Mouse (Mus musculus) megakaryocyte, embryonic 14.5 days (primary cell): ENCODE measurements around the gene Mapkapk2. TPM values are rescaled to one million over a fixed set of nuclear protein-coding genes. Genes with fewer than 3 reads are reported as not detected.

Source experiments
- H3K27me3 ChIP-seq: replicated peaks from 2 replicates; pipeline ENCODE3; 2012; ENCODE audit warnings: inconsistent platforms
- H3K36me3 ChIP-seq: replicated peaks from 2 replicates; pipeline ENCODE3; 2012; ENCODE audit warnings: low read length, inconsistent platforms, mixed read lengths
- H3K4me1 ChIP-seq: 2 replicates; pipeline ENCODE4 v1.6.1; 2012; ENCODE audit warnings: inconsistent platforms
- H3K4me3 ChIP-seq: replicated peaks from 2 replicates; pipeline ENCODE3; 2012; ENCODE audit warnings: moderate library complexity, mild to moderate bottlenecking, inconsistent platforms
- H3K9me3 ChIP-seq: 2 replicates; pipeline ENCODE4 v1.6.1; 2012; ENCODE audit warnings: inconsistent platforms
- FLI1 ChIP-seq: IDR thresholded peaks from 2 replicates; pipeline ENCODE4 v1.6.1; 2012; ENCODE audit warnings: low read length, inconsistent platforms, mixed read lengths
- GATA1 ChIP-seq: IDR thresholded peaks from 3 replicates; pipeline ENCODE4 v1.6.1; 2012; ENCODE audit warnings: mixed read lengths, low read length, inconsistent platforms, borderline replicate concordance
- polyA plus RNA-seq: library from polyadenylated mRNA; stranded (reverse); fragments of >175 nt; gene quantifications from 2 replicates; pipeline ENCODE4 v1.2.3, GENCODE M21; 2012; ENCODE audit warnings: low replicate concordance; ENCODE audit not compliant: insufficient read depth

The Mapkapk2 gene
- polyA plus RNA-seq, 1 experiment = 178 TPM

DNA sequence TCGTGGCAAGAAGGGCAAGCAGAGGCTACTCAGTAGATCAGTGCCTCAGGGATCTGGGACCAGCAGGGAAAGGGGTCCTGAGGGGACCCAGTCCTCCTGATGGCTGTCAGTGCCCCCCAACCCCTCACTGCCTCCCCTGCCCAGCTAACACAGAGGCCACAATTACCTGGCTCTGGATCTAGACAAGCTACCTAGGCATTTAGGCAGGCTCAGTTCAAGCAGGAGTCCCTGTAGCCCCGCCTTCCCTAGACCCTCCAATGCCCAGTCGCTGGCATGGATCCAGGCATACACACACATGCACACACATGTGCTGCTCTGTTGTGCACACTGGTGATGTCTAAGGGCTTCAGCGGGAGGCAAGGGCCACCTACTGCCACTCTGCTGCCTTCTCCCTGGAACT lies 43.4 kb downstream of the Mapkapk2 start:
- Histone ChIP-seq H3K27me3 (no peaks in the 10 kb centered on the region), H3K4me3 (peak overlapping the region; percentile 35), H3K36me3 (peaks cover 96% of the 10 kb centered on the region), H3K4me1 (peaks cover 74% of the 10 kb centered on the region), H3K9me3 (no peaks in the 10 kb centered on the region)
- TF ChIP-seq FLI1 (no peak), GATA1 (no peak)

DNA sequence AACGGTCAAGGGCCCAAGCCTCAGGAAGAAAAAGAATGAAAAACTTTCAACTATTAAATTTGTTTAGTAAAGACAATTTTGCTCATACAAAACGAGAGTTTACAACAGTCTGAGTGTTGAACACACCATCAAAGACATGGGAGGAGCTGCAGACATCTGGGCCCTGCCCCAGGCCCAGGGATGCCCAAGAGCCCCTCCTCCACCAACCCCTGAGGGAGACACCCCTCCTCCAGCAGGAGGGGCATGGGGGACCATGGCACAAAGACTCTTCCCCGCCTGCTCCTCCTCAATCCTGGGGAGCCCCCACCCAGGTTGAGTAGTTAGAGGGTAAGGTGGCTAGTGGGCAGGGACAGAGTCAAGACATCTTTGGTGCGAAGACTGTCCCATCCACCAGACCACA lies 44.0 kb downstream of the Mapkapk2 start:
- Histone ChIP-seq H3K36me3 (peaks cover 96% of the 10 kb centered on the region), H3K4me3 (no peak overlapping the region), H3K4me1 (peaks cover 73% of the 10 kb centered on the region), H3K27me3 (no peaks in the 10 kb centered on the region), H3K9me3 (no peaks in the 10 kb centered on the region)
- TF ChIP-seq FLI1 (no peak), GATA1 (no peak)

DNA sequence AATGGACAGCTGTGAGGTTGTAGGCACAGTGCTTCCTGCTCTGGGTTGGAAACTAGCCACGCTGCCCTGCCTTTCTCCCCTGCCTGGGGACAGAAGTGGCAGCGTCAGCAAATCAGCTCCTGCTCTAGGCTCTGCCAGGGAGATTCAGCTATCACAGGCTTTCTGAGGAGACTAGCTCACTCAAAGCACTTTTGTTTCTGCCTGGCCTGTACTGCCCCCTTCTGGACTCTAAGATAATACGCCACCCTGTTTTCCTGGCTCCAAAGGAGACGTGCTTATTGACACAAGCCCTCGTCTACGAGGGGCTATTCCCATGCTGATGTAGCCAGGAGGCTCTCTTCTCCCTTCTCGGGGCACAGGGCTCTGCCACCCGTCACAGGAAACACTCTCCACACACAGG lies 44.4 kb downstream of the Mapkapk2 start:
- peaks cover 92% of the 10 kb centered on the region for H3K36me3 ChIP-seq
- H3K9me3 ChIP-seq = no peaks in the 10 kb centered on the region
- TF ChIP-seq FLI1 = no peak
- no peak for TF ChIP-seq GATA1
- H3K27me3 ChIP-seq = no peaks in the 10 kb centered on the region
- peak overlapping the region; percentile 47 for H3K4me3 ChIP-seq
- peaks cover 69% of the 10 kb centered on the region for H3K4me1 ChIP-seq

DNA sequence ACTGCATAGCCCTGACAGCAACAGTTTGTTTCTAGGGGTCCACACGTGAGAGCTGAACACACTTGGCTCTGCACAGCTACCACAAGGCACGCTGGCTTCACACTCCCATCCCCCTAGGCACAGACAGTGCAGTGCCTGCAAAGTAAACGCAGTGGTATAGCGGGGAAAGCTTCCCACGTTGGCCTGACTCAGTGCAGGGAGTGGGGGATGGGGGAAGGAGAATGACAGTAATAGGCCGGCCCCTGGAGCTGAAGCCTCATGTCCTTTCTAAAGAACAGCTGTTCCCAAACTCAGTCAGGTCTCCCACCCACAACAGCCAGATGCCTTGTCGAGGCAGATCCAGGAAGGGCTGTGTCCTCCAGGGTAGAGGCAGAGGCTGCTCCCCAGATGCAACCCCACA lies 46.6 kb downstream of the Mapkapk2 start:
- peaks cover 70% of the 10 kb centered on the region for H3K36me3 ChIP-seq
- peak overlapping the region; percentile 56 for H3K4me3 ChIP-seq
- H3K4me1 ChIP-seq = peaks cover 79% of the 10 kb centered on the region
- H3K9me3 ChIP-seq = no peaks in the 10 kb centered on the region
- no peaks in the 10 kb centered on the region for H3K27me3 ChIP-seq
- TF ChIP-seq FLI1 (no peak), GATA1 (no peak)

DNA sequence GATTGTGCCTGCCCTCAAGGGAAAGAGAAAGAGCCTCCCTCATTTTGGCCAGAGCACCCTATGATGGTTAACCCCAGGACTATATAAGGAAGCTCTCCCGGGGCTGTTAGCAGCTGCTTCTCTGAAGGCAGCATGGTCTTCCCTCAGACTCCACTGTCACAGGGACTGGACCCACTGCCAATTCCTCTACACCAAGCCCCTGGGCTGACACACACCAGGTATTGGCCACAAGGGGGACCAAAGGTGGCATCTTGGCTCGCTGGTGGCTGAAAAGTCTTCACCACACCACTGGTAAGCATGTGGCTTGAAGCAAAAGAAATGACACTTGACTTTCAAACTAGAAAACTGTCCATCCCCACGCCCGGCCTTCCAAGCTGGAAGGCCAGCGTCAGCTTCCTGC lies 47.0 kb downstream of the Mapkapk2 start:
- Histone ChIP-seq H3K36me3 (peaks cover 65% of the 10 kb centered on the region), H3K9me3 (no peaks in the 10 kb centered on the region), H3K4me3 (no peak overlapping the region), H3K4me1 (peaks cover 82% of the 10 kb centered on the region), H3K27me3 (no peaks in the 10 kb centered on the region)
- TF ChIP-seq GATA1 (no peak), FLI1 (no peak)

DNA sequence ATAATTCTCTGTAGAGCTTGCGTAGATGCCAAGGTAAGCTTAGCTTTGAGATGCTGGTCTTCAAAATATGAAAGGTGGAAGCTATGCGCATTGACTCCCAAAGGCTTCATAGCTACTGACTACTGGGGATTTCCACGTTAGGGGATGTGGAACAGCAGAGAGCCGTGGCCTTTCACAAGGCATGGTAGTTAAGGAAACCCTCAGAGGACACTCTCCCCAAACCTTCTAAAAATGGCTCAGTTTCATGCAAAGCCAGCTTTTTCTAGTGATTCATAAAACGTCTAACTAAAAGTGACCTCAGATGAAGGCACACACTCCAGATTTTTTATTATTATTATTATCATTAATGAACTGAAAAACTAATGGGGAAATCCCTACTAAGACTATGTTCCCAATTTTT lies 47.6 kb downstream of the Mapkapk2 start:
- Histone ChIP-seq H3K36me3 (peaks cover 59% of the 10 kb centered on the region), H3K9me3 (no peaks in the 10 kb centered on the region), H3K4me1 (peaks cover 88% of the 10 kb centered on the region), H3K4me3 (no peak overlapping the region), H3K27me3 (no peaks in the 10 kb centered on the region)
- TF ChIP-seq FLI1 = no peak
- TF ChIP-seq GATA1 = no peak

DNA sequence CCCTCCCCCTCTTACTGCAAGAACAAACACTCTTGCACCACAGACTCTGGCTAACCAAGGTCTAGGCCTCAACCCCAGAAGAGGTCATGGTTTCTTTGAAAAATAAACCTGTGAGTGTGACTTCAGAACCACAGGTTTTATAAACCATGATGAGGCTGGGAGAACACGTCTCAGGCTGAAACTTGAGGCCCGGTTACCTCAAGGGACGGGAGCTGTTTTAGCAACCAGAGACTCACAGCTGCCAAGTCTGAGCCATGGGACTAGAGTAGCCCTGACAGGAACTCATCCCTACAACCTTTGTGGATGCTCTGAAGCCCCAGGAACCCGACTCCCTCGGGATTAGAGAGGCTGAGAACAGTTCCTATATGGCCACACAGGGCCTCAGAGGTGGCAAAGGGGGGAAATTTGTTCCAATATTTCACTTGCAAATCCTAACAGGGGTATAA lies 48.2 kb downstream of the Mapkapk2 start:
- no peaks in the 10 kb centered on the region for H3K27me3 ChIP-seq
- H3K9me3 ChIP-seq = no peaks in the 10 kb centered on the region
- H3K4me3 ChIP-seq = no peak overlapping the region
- TF ChIP-seq GATA1 (no peak), FLI1 (no peak)
- peaks cover 87% of the 10 kb centered on the region for H3K4me1 ChIP-seq
- peaks cover 53% of the 10 kb centered on the region for H3K36me3 ChIP-seq

DNA sequence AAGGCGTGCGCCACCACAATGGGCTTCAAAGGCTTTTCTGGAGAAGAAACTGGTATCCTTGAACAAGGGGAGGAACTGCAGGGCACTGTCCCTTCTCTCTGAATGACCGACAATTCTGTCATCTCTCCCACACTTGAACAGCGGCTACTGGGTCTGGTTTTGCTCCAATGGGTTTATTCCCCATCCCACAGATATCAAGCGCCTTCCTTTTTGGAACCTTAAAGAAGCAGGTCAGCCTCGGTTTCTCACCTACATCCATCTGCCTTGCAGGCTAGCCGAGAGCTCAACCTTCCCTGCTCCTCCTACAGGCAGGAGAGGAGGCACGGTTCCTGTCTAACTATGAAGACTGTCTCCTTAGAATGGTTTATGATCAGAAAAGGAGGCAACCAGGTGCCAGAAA lies 48.7 kb downstream of the Mapkapk2 start:
- H3K4me3 ChIP-seq = no peak overlapping the region
- no peaks in the 10 kb centered on the region for H3K27me3 ChIP-seq
- no peaks in the 10 kb centered on the region for H3K9me3 ChIP-seq
- H3K4me1 ChIP-seq = peaks cover 83% of the 10 kb centered on the region
- no peak for TF ChIP-seq GATA1
- no peak for TF ChIP-seq FLI1
- peaks cover 49% of the 10 kb centered on the region for H3K36me3 ChIP-seq

DNA sequence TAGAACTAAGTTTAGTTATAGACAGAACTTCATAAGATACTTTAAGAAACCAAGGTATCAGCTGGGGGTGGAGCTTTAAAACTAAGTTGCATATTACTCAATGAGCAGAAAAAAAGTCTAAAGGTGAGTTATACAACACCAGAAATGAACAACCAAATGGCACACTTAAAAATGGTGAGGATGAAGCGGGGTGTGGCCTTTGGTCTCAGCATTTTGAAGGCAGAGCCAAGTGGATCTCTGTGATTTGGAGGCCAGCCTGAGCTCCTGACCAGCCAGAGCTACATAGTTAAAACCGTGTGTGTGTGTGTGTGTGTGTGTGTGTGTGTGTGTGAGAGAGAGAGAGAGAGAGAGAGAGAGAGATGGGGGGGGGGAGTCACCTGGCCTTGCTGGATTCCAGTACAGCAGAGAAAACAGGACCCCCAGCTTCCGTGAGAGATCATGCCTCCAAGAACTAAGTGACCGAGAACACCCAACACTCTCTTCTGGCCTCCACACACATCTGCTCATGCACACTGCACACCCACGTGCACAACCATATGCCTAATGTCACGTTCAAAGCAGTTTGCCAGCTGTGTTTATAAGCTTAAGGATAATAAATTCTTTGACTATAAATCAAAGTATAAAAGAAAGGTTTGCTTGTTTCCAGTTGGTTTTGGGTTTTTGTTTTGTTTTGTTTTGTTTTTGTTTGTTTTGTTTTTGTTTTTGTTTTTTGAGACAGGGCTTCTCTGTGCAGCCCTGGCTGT lies 49.3 kb downstream of the Mapkapk2 start:
- H3K9me3 ChIP-seq = no peaks in the 10 kb centered on the region
- TF ChIP-seq GATA1 (no peak), FLI1 (no peak)
- H3K36me3 ChIP-seq = peaks cover 48% of the 10 kb centered on the region
- H3K4me1 ChIP-seq = peaks cover 76% of the 10 kb centered on the region
- no peaks in the 10 kb centered on the region for H3K27me3 ChIP-seq
- no peak overlapping the region for H3K4me3 ChIP-seq

DNA sequence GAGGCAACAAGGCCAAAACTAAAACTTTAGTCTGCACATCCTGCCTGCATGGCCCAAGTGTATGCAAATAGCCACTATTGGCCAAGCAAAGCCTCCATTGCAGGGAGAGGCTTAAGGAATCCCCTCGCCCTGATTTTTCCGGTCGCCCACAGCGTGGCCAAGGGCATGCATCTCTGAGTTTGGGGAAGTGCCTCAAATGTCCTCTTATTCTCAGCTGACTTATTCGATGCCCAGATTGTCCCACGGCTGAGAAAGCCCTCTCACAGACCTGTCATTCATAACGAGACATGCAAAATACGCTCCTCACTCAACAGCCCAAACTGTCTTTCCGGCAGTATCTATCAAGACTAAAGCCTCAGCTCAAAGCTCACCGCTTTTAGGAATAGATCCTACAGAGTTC lies 51.0 kb downstream of the Mapkapk2 start:
- H3K4me3 ChIP-seq = no peak overlapping the region
- H3K9me3 ChIP-seq = no peaks in the 10 kb centered on the region
- peaks cover 40% of the 10 kb centered on the region for H3K36me3 ChIP-seq
- TF ChIP-seq FLI1 (no peak), GATA1 (no peak)
- no peaks in the 10 kb centered on the region for H3K27me3 ChIP-seq
- H3K4me1 ChIP-seq = peaks cover 69% of the 10 kb centered on the region

DNA sequence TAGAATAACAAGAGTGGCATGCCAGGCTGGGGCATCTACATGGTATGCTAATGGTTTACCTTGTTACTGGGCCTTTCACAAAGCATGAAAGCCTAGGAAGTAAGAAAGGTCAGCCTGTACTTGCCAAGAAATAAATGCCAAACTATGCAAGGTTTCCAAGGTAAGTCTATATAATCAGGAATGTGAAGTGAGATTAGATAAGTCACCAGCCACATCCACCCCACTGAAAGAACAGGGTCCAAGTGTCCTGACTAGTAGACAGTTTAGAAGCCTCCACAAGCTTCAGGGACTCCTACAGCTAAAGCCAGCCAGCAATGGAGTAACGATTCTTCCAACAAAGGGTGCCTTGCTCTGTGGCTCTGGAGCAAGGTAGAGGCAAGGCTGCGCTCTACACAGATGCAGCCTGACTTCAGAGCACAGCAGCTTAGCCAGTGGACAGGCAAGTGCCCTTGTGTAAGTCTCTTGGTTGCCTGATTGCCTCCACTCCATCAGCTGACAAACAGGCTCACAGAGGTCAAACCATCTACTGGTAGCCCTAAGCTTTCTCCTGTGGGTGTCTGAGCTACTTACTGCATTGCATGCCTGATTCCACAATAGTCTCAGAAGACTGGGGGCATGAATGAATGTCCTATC lies 51.8 kb downstream of the Mapkapk2 start:
- Histone ChIP-seq H3K4me3 (no peak overlapping the region), H3K9me3 (no peaks in the 10 kb centered on the region), H3K36me3 (peaks cover 32% of the 10 kb centered on the region), H3K4me1 (peaks cover 67% of the 10 kb centered on the region), H3K27me3 (no peaks in the 10 kb centered on the region)
- TF ChIP-seq FLI1 (no peak), GATA1 (no peak)
